Mouse (Mus musculus): Measurements from ENCODE around the gene Smg6. TPM values are rescaled to one million over a fixed set of nuclear protein-coding genes. Genes with fewer than 3 reads are reported as not detected.
"Not testable (repeated sequence)": the region's sequence is repeated elsewhere in the genome, so short reads cannot be mapped to it uniquely, and the experiment has no call there.

Gene Smg6
- total RNA-seq, 2 experiments from 2014 or later: 19.2 to 20.9 TPM

- intact Hi-C loops (cut with DNase I): no loop called here
- DNase-seq: peak; percentile 19 to 42
These were observed 64.9 kb downstream of the Smg6 start for GRCm38 (mm10) chr11:74990501-74990900.

- intact Hi-C loops (cut with DNase I): no loop called here
- DNase-seq: no peak
These were observed 65.7 kb downstream of the Smg6 start for GRCm38 (mm10) chr11:74991290-74991689.

GRCm38 (mm10) chr11:74992427-74992987 is 66.9 kb downstream of the Smg6 start:
- peak in 1 of 2 experiments; percentile 15 for DNase-seq
- intact Hi-C loops (cut with DNase I): no loop called here

GRCm38 (mm10) chr11:74994141-74994540 is 68.5 kb downstream of the Smg6 start:
- intact Hi-C loops (cut with DNase I): no loop called here

GRCm38 (mm10) chr11:74994856-74995255 is 69.2 kb downstream of the Smg6 start:
- intact Hi-C loops (cut with DNase I): no loop called here

More at GRCm38 (mm10) chr11:74994141-74994540, 68.5 kb downstream of the Smg6 start:
- DNase-seq: no peak

DNA sequence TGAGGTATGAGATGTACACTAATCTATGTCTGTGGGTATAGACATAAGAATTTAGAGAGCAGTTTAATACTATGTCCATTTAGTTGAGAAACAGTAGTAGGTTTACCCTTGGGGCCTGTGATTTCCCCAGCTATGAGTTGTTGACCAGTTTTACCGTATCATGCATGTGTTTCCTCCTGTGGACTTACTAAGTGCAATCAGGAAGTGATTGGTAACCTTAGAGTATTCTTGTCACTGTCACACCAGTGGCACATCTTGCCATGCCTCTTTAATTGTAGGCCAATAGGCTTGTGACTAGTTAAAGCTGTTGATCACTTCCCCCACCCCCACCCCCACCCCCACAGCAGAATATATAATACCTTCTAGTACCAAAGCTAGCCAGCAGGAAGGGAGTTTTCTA is 70.9 kb downstream of the Smg6 start:
- intact Hi-C loops (cut with DNase I): no loop called here
- no peak for DNase-seq

More at GRCm38 (mm10) chr11:74994856-74995255, 69.2 kb downstream of the Smg6 start:
- no peak for DNase-seq

DNA sequence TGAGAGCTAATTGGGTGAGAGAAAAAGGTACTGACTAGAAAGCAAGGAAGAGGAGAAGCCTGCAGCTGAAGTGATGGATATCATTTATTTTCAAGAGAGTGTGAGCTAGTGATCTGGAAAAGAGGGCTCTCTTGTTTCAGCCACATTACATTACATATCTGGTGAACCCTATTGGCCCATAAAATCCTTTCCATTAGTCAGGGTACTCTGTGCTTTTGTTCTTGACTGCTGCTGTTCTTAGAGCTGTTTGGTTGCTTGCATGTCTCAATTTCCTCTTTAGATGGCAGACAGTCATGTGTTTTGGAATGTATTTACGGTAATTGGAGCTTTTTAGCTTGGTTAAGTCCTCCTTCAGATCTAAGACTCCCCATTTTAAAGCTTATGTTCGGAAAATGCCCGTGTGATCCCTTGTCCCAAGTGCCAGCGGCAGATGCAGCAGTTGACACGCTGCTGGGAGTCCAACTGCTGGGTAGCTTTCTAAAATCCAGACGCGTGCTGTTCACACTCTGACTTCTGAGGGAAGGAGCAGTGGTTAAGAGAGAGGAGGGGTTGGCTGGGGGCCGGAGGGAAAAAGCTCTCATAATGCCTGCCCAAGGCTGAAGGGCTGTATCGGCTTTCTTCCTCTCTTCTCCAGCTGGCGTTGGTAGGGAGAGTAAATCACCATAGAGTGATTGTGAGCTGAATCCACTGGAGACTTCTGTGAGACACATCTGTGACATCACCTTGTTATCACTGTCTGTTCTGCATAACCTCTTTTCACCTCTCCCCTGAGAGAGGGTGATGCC is 75.4 kb downstream of the Smg6 start:
- DNase-seq: peak in 1 of 2 experiments; percentile 54
- intact Hi-C loops (cut with DNase I): no loop called here

- no peak for DNase-seq
- intact Hi-C loops (cut with DNase I): no loop called here
These were observed 82.6 kb downstream of the Smg6 start for GRCm38 (mm10) chr11:75008270-75008669.

- intact Hi-C loops (cut with DNase I); DNase-seq: not testable (repeated sequence)
These were observed 83.9 kb downstream of the Smg6 start for GRCm38 (mm10) chr11:75009537-75009936.

DNA sequence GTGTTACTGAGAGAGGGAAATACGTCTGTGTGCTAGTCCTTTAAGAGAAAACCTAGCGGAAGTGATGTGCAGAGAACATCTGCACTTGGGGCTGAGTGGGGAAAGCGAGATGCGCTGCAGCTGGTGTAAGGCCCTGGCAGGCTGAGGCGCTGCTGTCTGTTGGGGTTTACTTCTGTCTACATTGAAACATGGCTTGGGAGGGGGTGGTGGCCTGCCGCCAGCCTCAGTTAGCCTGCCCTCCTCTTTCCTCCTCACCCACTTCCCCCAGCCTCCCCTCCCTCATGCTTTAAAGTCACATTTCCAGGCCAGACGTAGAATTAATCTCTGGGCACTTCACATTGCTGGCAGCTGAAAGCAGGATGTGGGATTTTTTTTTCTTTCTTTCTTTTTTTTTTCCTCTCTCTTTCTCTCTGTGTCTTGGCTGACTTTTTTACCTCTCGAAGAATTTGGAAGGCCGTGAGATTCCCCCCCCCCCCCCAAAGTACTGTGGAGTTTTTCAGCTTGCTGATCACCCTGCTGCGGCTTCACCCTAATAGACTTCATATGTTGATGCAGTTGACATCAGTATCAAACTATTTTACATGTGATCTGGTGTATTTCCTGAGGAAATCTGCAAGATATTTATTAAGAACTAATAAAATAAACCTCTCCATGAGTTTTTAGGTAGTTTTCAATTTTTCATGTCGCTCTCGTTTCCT is 87.5 kb downstream of the Smg6 start:
- DNase-seq: peak; percentile 80
- intact Hi-C loops (cut with DNase I): no loop called here

DNA sequence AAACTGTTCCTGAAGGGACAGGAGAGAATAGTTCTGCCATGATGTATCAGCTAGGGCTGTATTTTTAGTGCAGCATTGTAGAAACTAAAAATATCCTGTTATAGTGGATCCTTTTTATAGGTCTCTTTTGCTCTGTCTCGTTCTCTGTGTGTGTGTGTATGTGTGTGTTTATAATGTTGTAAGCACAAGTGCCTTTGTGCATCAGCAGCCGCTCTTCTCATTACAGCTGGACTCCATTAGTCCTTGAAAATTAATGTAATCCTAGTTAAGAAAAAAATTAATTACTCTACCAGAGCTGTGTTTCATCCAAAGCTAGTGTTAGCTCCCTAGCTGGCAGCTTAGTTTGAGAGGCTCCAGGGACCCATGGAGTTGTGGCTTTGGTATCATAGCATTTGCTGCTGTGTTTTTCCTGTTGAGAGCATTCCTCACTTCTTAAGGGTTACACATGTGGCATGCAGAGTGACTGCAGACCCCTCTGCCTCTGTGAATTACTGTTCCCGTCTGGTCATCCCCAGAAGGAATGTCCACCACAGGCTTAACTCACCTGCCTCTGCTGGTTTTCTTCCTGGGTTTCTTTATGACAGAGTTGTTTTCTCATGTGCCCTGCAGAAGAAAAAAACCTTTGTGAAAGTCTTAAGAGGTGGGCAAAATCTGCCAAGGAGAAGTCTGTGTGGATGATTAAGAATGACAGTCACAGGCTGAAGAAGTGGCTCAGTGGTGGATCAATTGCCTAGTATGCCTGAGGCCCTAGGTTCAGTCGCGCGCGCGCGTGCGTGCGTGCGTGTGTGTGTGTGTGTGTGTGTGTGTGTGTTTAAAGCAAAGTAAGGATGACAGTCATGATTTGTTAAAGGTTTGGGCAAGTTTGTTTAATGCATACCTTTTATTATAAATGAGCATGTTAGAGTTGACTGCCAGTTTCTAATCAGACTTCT is 88.4 kb downstream of the Smg6 start:
- intact Hi-C loops (cut with DNase I): loop anchor here (2.0 kb wide), 1 partner anchor 35 kb away; no protein-coding TSS in a partner anchor

GRCm38 (mm10) chr11:75014816-75015215 is 89.2 kb downstream of the Smg6 start:
- intact Hi-C loops (cut with DNase I): loop anchor here (2.0 kb wide), 1 partner anchor 34 kb away; no protein-coding TSS in a partner anchor
- DNase-seq: peak in 1 of 2 experiments; percentile 16

More for the DNA sequence above, 88.4 kb downstream of the Smg6 start:
- peak in 1 of 2 experiments; percentile 21 for DNase-seq

- intact Hi-C loops (cut with DNase I): loop anchor here (2.0 kb wide), 1 partner anchor 33 kb away; no protein-coding TSS in a partner anchor
- DNase-seq: peak; percentile 45 to 61
These were observed 89.8 kb downstream of the Smg6 start for GRCm38 (mm10) chr11:75015453-75015871.

- intact Hi-C loops (cut with DNase I): loop anchor here (2.0 kb wide), 1 partner anchor 14 kb away; no protein-coding TSS in a partner anchor
- DNase-seq: no peak
These were observed 90.8 kb downstream of the Smg6 start for GRCm38 (mm10) chr11:75016309-75016860.

GRCm38 (mm10) chr11:75017831-75018230 is 92.2 kb downstream of the Smg6 start:
- intact Hi-C loops (cut with DNase I): loop anchor here (2.0 kb wide), 1 partner anchor 13 kb away; no protein-coding TSS in a partner anchor
- DNase-seq: no peak

DNA sequence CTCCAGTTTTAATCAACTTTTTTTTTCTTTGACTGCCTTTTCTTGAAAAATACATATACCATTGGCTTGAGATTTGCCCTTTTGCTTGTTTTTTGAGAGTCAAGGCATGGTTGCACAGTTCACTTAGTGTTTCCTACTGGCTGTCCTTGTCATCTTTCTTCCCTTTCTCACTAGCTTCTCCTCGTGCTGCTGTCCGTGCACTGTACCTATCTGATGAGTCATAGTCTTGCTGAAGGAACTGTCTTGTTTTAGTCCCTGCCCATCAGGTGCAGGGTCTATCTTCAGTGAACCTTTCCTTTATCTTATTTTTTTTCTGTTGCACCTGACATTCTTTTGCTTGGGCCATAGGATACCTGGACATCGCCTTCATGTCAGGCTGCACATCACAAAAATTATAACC is 101.4 kb downstream of the Smg6 start:
- intact Hi-C loops (cut with DNase I): no loop called here
- no peak for DNase-seq

DNA sequence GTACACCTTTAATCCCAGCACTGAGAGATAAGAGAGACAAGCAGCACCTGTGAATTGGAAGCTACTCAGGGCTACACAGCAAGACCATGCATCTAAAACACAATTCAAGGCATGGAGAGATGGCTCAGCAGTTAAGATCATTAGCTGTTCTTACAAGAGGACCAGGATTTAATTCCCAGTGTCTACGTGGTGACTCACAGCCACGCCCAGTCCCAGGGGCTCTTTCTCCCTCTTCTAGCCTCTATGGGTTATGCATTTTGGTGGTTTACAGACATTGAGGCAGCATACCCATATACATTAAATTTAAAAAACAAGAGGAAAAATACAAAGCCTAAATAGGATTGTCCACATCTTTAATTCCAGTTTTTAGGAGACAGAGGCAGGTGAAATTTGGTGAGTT is 102.0 kb downstream of the Smg6 start:
- intact Hi-C loops (cut with DNase I): no loop called here
- no peak for DNase-seq

- intact Hi-C loops (cut with DNase I): loop anchor here (2.0 kb wide), 1 partner anchor 14 kb away; no protein-coding TSS in a partner anchor
- no peak for DNase-seq
These were observed 105.6 kb downstream of the Smg6 start for GRCm38 (mm10) chr11:75031251-75031650.

GRCm38 (mm10) chr11:75032946-75033345 is 107.3 kb downstream of the Smg6 start:
- DNase-seq: no peak

More at GRCm38 (mm10) chr11:75032946-75033345, 107.3 kb downstream of the Smg6 start:
- intact Hi-C loops (cut with DNase I): no loop called here

Data from heart, postnatal 14 days (tissue).